Mouse (Mus musculus) heart, postnatal 0 days (tissue): ENCODE data around the gene Slit1.

Experiments used
- CTCF ChIP-seq: IDR thresholded peaks from 2 replicates; pipeline ENCODE4 v1.5.1; 2016; ENCODE audit warnings: antibody characterized with exemption, control low read depth, low read depth
- EP300 ChIP-seq: IDR thresholded peaks from 2 replicates; pipeline ENCODE4 v1.6.1; 2016; ENCODE audit warnings: antibody characterized with exemption, low read depth

- TF ChIP-seq CTCF, result no peak
- no peak for TF ChIP-seq EP300
Observed at GRCm38 (mm10) chr19:41556981-41557380, 186.5 kb downstream of the Slit1 start.
